Mouse (Mus musculus) lung, postnatal 0 days (tissue): ENCODE results near the gene Celsr1. TPM values are rescaled to one million over a fixed set of nuclear protein-coding genes. Genes with fewer than 3 reads are reported as not detected.
A peak's percentile ranks its signal among the peaks of the same experiment; 100 is the strongest.

ENCODE experiments used
- ATAC-seq: fragments of 200-750 bp; cut with Nextera tagmentation; 2 replicates; pipeline ENCODE4 v1.8.0; 2017; ENCODE audit warnings: moderate library complexity
- DNase-seq: peaks from one replicate; pipeline ENCODE4 v3.0.0-alpha.2; 2016; ENCODE audit warnings: low spot score
- H3K27ac ChIP-seq: fragments of 300-500 bp; sonication (generic); 2 replicates; pipeline ENCODE4 v1.5.1; 2014; ENCODE audit warnings: antibody characterized with exemption, mild to moderate bottlenecking, low read length, mixed read lengths
- H3K27me3 ChIP-seq: fragments of 300-500 bp; sonication (generic); replicated peaks from 2 replicates; pipeline ENCODE4 v1.6.1; 2014; ENCODE audit warnings: low read length, mixed read lengths; ENCODE audit not compliant: insufficient read depth
- H3K36me3 ChIP-seq: fragments of 300-500 bp; sonication (generic); 2 replicates; pipeline ENCODE4 v1.6.1; 2014; ENCODE audit warnings: low read length, mixed read lengths; ENCODE audit not compliant: insufficient read depth
- H3K4me1 ChIP-seq: fragments of 300-500 bp; sonication (generic); 2 replicates; pipeline ENCODE4 v1.6.1; 2014; ENCODE audit warnings: antibody characterized with exemption, low read depth, low read length, mixed read lengths; ENCODE audit not compliant: insufficient read depth
- H3K4me2 ChIP-seq: fragments of 300-500 bp; sonication (generic); replicated peaks from 2 replicates; pipeline ENCODE4 v1.6.1; 2014; ENCODE audit warnings: low read depth, mild to moderate bottlenecking, low read length, moderate library complexity, mixed read lengths
- H3K4me3 ChIP-seq: fragments of 300-500 bp; sonication (generic); 2 replicates; pipeline ENCODE4 v1.5.1; 2014; ENCODE audit warnings: low read depth, low read length
- H3K9ac ChIP-seq: fragments of 300-500 bp; sonication (generic); replicated peaks from 2 replicates; pipeline ENCODE4 v1.6.1; 2014; ENCODE audit warnings: low read depth, mild to moderate bottlenecking
- H3K9me3 ChIP-seq: fragments of 300-500 bp; sonication (generic); 2 replicates; pipeline ENCODE4 v1.6.1; 2016; ENCODE audit warnings: low read length, mixed read lengths
- CTCF ChIP-seq: IDR thresholded peaks from 2 replicates; pipeline ENCODE4 v1.5.1; 2016; ENCODE audit warnings: antibody characterized with exemption, mild to moderate bottlenecking
- EP300 ChIP-seq: IDR thresholded peaks from 2 replicates; pipeline ENCODE4 v1.6.1; 2016; ENCODE audit warnings: antibody characterized with exemption, mild to moderate bottlenecking, control low read depth
- WGBS: fragments of 180-500 bp; shearing (Covaris S2); extraction: QIAGEN DNeasy Blood & Tissue Kit; methylation state at CpG from one replicate; pipeline ENCODE4 v1.1.7; 2014; 5-methylcytosine and 5-hydroxymethylcytosine counted together
- polyA plus RNA-seq: library from polyadenylated mRNA; unstranded; fragments of >200 nt; fragmentation: Nextera tagmentation; extraction: Ambion mirVana; gene quantifications from 2 replicates; pipeline ENCODE4 v1.2.1, GENCODE M21; 2015

The Celsr1 gene
- polyA plus RNA-seq, 1 experiment from 2014 or later: 2.1 TPM

GRCm38 (mm10) chr15:85996031-85996765 lies 37.4 kb downstream of the Celsr1 start:
- Histone ChIP-seq H3K9me3 (no peaks in the 10 kb centered on the region), H3K9ac (no peak overlapping the region), H3K4me1 (no peaks in the 10 kb centered on the region), H3K4me3 (no peak overlapping the region), H3K36me3 (no peaks in the 10 kb centered on the region), H3K27ac (no peak overlapping the region), H3K4me2 (no peak overlapping the region), H3K27me3 (no peaks in the 10 kb centered on the region)
- DNase-seq (no peak), ATAC-seq (peak; percentile 48)
- WGBS: 25% methylated on average over 13 of the region's 13 CpGs
- no peak for TF ChIP-seq EP300
- no peak for TF ChIP-seq CTCF

- H3K27me3 ChIP-seq: no peaks in the 10 kb centered on the region
- 75% methylated on average over 6 of the region's 6 CpGs for WGBS
- no peak overlapping the region for H3K4me3 ChIP-seq
- ATAC-seq (no peak), DNase-seq (no peak)
- no peak for TF ChIP-seq EP300
- TF ChIP-seq CTCF: no peak
- no peak overlapping the region for H3K27ac ChIP-seq
- H3K9ac ChIP-seq: no peak overlapping the region
- no peaks in the 10 kb centered on the region for H3K4me1 ChIP-seq
- no peak overlapping the region for H3K4me2 ChIP-seq
- no peaks in the 10 kb centered on the region for H3K9me3 ChIP-seq
- no peaks in the 10 kb centered on the region for H3K36me3 ChIP-seq
Measured at GRCm38 (mm10) chr15:85994906-85995608, 38.5 kb downstream of the Celsr1 start.

- ATAC-seq: no peak
- DNase-seq: no peak
Measured at GRCm38 (mm10) chr15:85993931-85994583, 39.5 kb downstream of the Celsr1 start.

GRCm38 (mm10) chr15:85993386-85993785 lies 40.2 kb downstream of the Celsr1 start:
- no peaks in the 10 kb centered on the region for H3K27me3 ChIP-seq
- ATAC-seq (peak; percentile 48), DNase-seq (peak; percentile 43)
- H3K4me3 ChIP-seq: no peak overlapping the region
- no peaks in the 10 kb centered on the region for H3K4me1 ChIP-seq
- H3K36me3 ChIP-seq: no peaks in the 10 kb centered on the region
- H3K27ac ChIP-seq: no peak overlapping the region
- TF ChIP-seq CTCF (no peak), EP300 (no peak)
- no peaks in the 10 kb centered on the region for H3K9me3 ChIP-seq
- H3K4me2 ChIP-seq: no peak overlapping the region
- H3K9ac ChIP-seq: no peak overlapping the region

More at GRCm38 (mm10) chr15:85993931-85994583, 39.5 kb downstream of the Celsr1 start:
- H3K9ac ChIP-seq: no peak overlapping the region
- no peaks in the 10 kb centered on the region for H3K9me3 ChIP-seq
- H3K27me3 ChIP-seq: no peaks in the 10 kb centered on the region
- H3K27ac ChIP-seq: no peak overlapping the region
- H3K4me3 ChIP-seq: no peak overlapping the region
- H3K4me2 ChIP-seq: no peak overlapping the region
- TF ChIP-seq CTCF: no peak
- no peak for TF ChIP-seq EP300
- H3K4me1 ChIP-seq: no peaks in the 10 kb centered on the region
- no peaks in the 10 kb centered on the region for H3K36me3 ChIP-seq
- WGBS: 39% methylated on average over 14 of the region's 14 CpGs

GRCm38 (mm10) chr15:85992125-85992495 lies 41.5 kb downstream of the Celsr1 start:
- TF ChIP-seq EP300 (no peak), CTCF (no peak)
- no peak for ATAC-seq
- H3K27me3 ChIP-seq: no peaks in the 10 kb centered on the region
- no peaks in the 10 kb centered on the region for H3K4me1 ChIP-seq
- no peak overlapping the region for H3K9ac ChIP-seq
- H3K9me3 ChIP-seq: no peaks in the 10 kb centered on the region
- H3K27ac ChIP-seq: no peak overlapping the region
- 24% methylated on average over 3 of the region's 3 CpGs for WGBS
- peak; percentile 36 for DNase-seq
- no peaks in the 10 kb centered on the region for H3K36me3 ChIP-seq
- H3K4me2 ChIP-seq: no peak overlapping the region
- no peak overlapping the region for H3K4me3 ChIP-seq

GRCm38 (mm10) chr15:85991453-85992124 lies 42.0 kb downstream of the Celsr1 start:
- H3K27me3 ChIP-seq: no peaks in the 10 kb centered on the region
- peak overlapping the region; percentile 66 for H3K27ac ChIP-seq
- DNase-seq (peak; percentile 52), ATAC-seq (peak; percentile 37; the same call in 1 of the 2 replicates)
- H3K9ac ChIP-seq: no peak overlapping the region
- H3K4me3 ChIP-seq: no peak overlapping the region
- no peak overlapping the region for H3K4me2 ChIP-seq
- H3K9me3 ChIP-seq: no peaks in the 10 kb centered on the region
- 57% methylated on average over 5 of the region's 5 CpGs for WGBS
- no peaks in the 10 kb centered on the region for H3K4me1 ChIP-seq
- H3K36me3 ChIP-seq: no peaks in the 10 kb centered on the region
- TF ChIP-seq EP300: no peak
- TF ChIP-seq CTCF: no peak
